Mouse (Mus musculus): ENCODE data around the gene Ccr5.

Ccr5 gene

GRCm38 (mm10) chr9:124138055-124138775 is 16.9 kb downstream of the Ccr5 start:
- in situ Hi-C loops (cut with MboI, MseI), result no loop called here

DNA sequence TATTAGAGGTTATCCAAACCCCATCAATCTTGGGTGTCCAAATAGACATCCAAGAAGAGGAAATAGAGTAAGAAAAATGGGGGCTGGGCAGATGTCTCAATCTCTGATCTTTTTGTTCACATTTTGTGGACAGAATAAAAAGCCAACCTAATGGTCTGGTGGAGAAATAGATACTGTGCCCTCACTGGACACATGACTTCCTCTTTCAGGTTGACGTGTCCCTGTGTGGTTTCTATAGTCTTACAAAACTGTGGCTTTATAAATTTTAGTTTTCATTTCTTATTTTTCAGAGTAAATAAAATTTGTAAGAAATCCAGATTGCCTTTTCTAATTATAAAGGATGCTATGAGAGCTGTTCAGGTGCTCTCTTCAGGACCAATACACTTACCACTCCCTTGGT is 22.3 kb downstream of the Ccr5 start:
- in situ Hi-C loops (cut with MboI, MseI), result no loop called here

- in situ Hi-C loops (cut with MboI, MseI), result no loop called here
These were observed 25.0 kb downstream of the Ccr5 start for GRCm38 (mm10) chr9:124146307-124146706.

Measured in T-helper 2 cell (primary cell).